Mouse (Mus musculus) heart, adult 11 months (tissue): ENCODE measurements at regions not wholly inside any gene's neighbourhood (a gene's known extent, or its start where the extent isn't known, plus 50 kb on each side); places are given as distances from the start of the nearest gene placed in this dataset.

Experiments used
- DNase-seq: peaks from one replicate; pipeline ENCODE4 v3.0.0; 2022

GRCm38 (mm10) chr2:48315306-48315705 is 498.6 kb upstream of the Acvr2a start:
- no peak for DNase-seq

DNA sequence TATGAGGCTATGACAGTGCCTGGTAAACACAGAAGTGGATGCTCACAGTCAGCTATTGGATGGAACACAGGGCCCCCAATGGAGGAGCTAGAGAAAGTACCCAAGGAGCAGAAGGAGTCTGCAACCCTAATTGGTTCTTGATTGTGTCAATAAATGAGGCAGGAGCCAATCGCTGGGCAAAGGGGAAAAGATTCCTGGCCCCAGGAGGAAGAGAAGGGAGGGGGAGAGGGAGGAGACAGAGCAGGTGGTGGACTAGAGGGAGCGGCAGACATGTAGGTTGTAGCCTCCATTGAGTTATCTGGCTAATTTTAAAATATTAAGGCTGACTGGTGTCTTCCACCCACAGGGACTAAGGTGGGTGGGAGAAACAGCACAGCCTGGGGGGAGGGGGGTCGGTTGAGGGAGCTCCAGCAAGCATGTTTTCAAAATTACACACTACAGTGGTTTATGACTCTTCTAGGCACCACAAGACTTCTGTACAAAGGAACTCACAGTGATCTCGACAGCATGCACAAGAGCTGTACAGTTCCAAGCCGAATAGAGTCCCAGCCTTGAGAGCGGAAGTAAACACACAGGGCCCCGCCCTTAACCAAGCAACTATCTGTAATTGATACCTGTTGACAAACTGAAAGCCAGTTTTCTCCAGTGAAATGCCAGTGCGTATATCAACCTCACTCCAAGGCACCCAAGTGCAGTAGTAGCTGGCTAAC is 497.6 kb upstream of the Acvr2a start:
- no peak for DNase-seq

DNA sequence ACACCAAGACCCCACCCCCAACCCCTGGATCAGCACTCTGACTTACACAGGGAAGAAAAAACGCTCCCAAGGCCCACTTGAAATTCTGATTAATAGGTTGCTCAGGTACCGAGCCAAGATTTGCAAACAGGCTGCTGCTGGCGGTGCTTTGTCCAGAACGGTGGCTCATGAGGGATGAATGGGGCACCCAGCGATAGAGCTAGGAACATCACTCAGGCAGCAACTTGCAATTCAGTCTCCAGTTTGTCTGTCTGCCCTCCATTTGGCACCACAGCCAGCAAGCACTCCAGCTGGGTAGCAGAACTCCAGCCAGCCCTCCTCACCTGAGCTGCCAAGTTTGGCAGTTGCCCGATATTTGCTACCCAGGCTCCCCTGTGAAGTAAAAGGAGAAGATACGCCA is 496.1 kb upstream of the Acvr2a start:
- no peak for DNase-seq

GRCm38 (mm10) chr2:48318384-48319030 is 495.4 kb upstream of the Acvr2a start:
- DNase-seq: no peak

- DNase-seq: no peak
These were observed 492.4 kb upstream of the Acvr2a start for GRCm38 (mm10) chr2:48321471-48321870.

GRCm38 (mm10) chr2:48322278-48322677 is 491.6 kb upstream of the Acvr2a start:
- DNase-seq: no peak

GRCm38 (mm10) chr2:48328204-48328603 is 485.7 kb upstream of the Acvr2a start:
- no peak for DNase-seq

- peak; percentile 95 for DNase-seq
These were observed 481.1 kb upstream of the Acvr2a start for GRCm38 (mm10) chr2:48332783-48333182.

DNA sequence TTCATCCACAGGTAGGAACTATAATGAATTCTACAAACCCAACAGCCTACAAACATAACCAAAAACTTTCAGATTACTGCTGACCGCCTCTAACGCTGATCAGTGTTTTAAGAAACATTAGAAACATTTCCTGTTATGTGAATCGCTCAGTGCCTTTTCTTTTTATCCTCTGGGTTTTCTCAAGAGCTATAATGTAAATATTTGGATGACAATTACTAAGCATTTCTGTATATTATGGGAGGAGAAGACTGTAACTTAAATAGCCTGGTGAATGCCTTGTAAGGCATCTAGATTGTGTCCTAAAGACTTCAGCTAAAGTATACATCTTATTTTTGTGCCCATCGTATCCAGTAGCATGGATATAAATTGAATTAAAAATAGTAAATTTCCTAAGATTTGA is 465.9 kb upstream of the Acvr2a start:
- DNase-seq: no peak

DNA sequence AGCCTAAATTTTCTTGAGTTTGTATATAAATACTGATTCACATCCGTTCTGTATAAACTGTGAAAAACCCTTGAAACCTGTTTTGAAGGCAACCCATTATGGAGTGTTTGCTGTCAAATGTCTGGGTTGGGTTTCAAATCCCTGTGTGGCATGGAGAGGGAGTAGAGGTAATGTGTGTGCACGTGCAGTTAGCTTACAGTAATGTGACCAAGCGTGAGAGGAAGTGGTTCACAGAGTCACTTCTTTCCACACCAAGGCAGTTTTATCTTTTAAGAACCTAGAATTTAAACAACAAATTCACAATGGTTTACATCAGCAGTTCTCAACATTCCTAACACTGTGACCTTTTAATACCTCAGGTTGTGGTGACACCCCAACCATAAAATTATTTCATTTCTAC is 464.1 kb upstream of the Acvr2a start:
- no peak for DNase-seq

DNA sequence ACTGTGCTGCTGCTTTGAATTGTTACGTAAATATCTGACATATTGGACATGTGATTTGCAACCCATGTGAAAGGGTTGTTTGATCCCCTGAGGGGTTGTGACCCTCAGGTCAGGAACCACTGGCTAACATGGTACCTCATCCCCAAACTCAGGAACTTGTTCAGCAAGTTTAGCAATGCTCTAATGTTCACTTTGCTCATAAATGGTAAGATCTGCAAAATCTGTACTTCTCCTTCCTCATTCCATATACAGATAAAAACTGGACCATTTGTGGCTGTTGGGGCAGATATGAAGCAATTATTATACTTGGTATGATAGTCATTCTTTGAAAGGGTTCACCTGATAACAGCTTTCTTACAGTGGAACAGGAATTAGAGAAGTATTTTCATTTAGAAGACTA is 463.7 kb upstream of the Acvr2a start:
- no peak for DNase-seq

- peak; percentile 90 for DNase-seq
These were observed 442.3 kb upstream of the Acvr2a start for GRCm38 (mm10) chr2:48371572-48371971.

- DNase-seq: no peak
These were observed 440.8 kb upstream of the Acvr2a start for GRCm38 (mm10) chr2:48373086-48373485.

DNA sequence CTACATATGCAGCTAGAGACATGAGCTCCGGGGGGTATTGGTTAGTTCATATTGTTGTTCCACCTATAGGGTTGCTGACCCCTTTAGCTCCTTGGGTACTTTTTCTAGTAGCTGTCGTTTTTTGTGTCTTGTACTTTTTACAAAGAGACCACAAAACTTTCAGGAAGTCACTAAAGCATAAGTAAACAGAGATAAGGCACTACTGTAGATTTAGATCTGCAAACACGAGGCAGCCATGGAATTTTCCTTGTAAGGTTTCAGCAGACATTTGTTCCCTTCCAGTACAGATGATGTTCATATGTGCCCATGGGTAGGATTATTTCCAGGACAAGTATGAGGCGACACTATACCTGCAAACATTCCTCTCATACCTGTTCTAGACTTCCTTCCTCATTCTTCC is 439.6 kb upstream of the Acvr2a start:
- no peak for DNase-seq

DNA sequence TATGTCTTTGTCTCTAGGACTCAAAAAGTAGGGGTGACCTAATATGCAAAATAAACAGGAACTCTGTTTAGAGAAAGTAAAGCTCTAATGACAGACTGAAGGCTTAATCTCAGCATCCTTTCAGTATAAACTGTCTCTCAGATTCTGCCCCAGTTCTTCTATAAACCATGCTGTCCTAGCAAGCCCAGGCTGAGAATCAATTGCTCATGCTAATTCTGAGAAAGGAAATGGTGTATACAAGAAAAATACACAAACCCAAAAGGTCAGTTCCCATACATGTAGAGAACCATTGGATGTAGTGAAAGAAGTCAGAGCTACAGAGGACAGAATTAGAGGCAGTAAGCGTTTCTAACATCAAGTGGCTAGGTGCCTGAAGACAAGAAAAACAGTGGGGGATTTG is 435.7 kb upstream of the Acvr2a start:
- DNase-seq: no peak

DNA sequence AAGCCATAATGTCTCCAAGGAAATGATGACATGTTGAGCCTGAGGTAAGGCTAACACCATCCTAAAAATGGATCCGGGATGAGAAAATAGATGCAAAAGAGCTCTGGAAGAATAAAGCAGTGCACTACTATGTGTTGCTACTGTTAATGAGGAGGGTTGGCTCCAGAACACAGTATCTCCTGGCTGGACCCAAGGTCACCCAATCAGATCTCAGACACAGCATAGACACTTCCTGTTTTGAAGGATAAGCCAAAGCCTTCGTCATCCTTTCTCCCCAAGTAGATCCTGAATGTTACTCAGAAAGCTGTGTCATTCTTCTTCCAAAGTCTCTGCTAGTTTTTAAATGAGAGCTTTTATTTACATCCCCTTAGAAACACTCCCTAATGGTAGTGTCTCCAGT is 435.2 kb upstream of the Acvr2a start:
- no peak for DNase-seq

DNA sequence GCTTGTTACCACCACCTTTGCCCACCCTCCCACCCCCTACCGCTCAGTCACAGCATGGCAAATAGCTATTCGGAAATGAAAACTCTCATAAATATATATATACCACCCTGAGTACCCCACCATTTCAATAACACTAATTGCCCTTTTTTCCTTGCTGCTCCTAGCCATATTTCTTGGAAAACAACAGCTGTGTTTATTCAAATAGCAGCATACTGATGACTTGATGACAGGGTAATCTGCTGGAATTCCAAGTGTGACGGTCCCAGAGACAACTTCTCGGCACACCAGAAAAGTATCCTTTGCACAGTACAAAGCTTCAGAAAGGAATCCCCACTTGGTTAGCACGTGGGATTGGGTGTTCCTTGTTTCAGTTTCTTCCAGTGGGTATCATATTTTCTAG is 433.8 kb upstream of the Acvr2a start:
- DNase-seq: no peak

- DNase-seq: no peak
These were observed 433.1 kb upstream of the Acvr2a start for GRCm38 (mm10) chr2:48380786-48381185.

DNA sequence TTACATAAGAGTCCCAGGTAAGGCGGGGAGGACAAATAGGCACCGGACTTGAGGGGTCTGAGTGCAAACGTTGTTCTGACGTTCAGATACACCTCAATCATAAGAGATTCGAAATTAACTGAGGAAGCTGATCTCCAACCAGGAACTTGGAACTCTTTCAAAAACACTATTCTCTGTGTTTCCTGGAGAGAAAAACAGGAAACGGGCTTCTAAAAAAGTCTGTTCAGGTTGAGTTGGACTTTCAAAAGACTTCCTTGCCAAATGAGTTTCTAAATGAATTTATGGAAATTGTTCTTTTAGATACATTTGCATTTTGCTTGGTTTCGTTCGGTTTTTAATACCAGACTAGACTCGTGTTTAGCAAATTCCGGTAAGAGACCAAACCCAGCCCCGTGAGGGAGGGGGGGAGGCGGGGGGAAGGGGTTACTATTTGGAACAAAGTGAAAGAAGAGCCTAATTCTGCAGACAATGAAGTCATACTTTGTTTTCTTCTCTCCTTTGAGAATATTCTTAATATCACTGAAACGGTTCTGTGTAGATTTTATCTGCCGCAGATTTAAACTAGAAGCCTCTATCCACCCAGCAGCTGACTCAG is 432.3 kb upstream of the Acvr2a start:
- no peak for DNase-seq

DNA sequence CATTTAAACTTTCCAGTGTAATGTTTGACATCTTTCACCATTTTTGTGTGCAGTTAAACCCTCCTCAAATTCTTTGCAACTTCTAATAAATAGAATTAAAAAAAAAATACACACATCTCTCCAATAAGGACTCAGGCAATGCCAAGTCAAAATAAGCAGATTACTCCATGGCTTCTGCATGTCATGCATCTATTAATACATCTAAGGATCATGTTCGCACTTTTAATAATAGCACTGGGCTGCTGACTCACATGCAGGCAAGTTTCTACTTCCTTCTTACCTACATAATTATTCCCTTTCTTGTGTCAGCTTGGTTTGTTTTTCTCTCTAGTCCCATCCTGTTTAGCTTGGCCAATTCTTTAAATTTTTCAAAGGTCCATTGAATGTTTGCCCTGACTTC is 415.4 kb upstream of the Acvr2a start:
- DNase-seq: no peak

DNA sequence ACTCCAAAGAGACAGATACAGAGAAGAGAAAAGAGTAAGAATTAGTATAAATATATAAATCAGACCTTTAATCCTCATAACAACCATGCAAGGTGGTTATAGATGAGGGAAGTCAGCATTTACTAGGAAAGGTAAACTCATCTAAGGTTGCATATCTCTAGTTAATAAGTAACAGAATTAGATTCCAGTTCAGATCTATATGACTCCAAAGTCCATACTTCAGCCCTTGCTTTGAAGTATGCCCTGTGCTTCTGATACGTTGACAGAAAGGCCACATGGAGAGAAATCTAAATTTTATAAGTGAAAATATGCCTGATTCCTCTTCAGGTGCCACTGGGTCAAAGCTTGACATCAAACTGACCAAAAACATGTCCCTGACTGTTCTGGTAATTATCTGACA is 414.7 kb upstream of the Acvr2a start:
- DNase-seq: no peak

DNA sequence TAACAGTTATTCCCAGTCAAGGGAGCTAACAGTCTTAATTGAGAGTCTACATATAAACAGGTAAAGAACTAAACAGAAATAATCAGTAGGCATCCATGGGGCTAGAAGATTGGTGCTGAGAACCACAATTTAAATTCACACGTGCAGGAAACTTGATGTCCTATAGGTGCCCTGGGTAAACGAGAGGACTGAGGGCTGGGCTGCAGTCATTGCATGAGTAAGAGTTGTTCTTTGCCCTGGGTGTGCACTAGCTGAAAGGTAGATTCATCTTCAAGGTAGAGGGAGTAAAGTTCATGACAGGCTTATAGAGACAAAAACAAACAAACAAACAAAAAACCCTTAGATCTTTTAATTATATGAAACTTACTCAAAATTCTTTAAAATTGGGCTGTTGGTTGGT is 411.1 kb upstream of the Acvr2a start:
- DNase-seq: no peak

DNA sequence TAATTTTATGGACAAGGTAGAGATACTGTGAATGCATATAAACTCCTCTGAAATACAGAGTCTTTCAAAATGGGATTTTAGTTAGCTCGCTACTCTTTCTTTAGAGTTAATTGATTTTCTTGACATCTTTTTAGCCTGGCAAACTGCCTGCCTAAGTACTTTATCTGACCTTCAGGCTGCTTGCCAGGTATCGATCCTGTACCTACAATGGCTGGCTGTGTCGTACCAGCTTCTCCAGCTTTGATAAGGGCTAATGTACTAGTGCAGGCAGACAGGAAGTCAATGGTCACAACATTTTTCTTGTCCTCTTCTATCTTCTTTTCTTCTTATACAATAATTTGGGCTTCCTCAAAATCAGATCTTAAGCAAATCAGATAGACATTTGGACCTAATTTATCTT is 409.4 kb upstream of the Acvr2a start:
- no peak for DNase-seq

- peak; percentile 87 for DNase-seq
These were observed 406.0 kb upstream of the Acvr2a start for GRCm38 (mm10) chr2:48407876-48408275.

- DNase-seq: no peak
These were observed 404.0 kb upstream of the Acvr2a start for GRCm38 (mm10) chr2:48409876-48410275.
